Mouse (Mus musculus) limb, embryonic 14.5 days (tissue): ENCODE data around the gene Ggta1. TPM values are rescaled to one million over a fixed set of nuclear protein-coding genes. Genes with fewer than 3 reads are reported as not detected.

Experiments used
- ATAC-seq: fragments of 200-750 bp; cut with Nextera tagmentation; 2 replicates; pipeline ENCODE4 v1.8.0; 2017; ENCODE audit warnings: low read depth, moderate number of reproducible peaks, moderate TSS enrichment; ENCODE audit not compliant: low FRiP score
- DNase-seq: peaks from one replicate; pipeline ENCODE4 v3.0.0-alpha.2; 2015; ENCODE audit warnings: low spot score
- H3K27ac ChIP-seq: fragments of 300-500 bp; sonication (generic); replicated peaks from 2 replicates; pipeline ENCODE4 v1.5.1; 2014; ENCODE audit warnings: low read depth, mild to moderate bottlenecking, low read length, moderate library complexity, mixed read lengths
- H3K27me3 ChIP-seq: fragments of 300-500 bp; sonication (generic); 2 replicates; pipeline ENCODE4 v1.6.1; 2014; ENCODE audit warnings: low read length, mixed read lengths; ENCODE audit not compliant: control insufficient read depth, insufficient read depth
- H3K36me3 ChIP-seq: fragments of 300-500 bp; sonication (generic); 2 replicates; pipeline ENCODE4 v1.6.1; 2014; ENCODE audit warnings: mild to moderate bottlenecking, low read length, moderate library complexity, mixed read lengths; ENCODE audit not compliant: control insufficient read depth, insufficient read depth
- H3K4me1 ChIP-seq: fragments of 300-500 bp; sonication (generic); 2 replicates; pipeline ENCODE4 v1.6.1; 2014; ENCODE audit warnings: antibody characterized with exemption, low read length, mixed read lengths; ENCODE audit not compliant: control insufficient read depth, insufficient read depth
- H3K4me2 ChIP-seq: fragments of 300-500 bp; sonication (generic); replicated peaks from 2 replicates; pipeline ENCODE4 v1.6.1; 2014; ENCODE audit warnings: low read depth, mild to moderate bottlenecking, low read length, moderate library complexity; ENCODE audit not compliant: severe bottlenecking
- H3K4me3 ChIP-seq: fragments of 300-500 bp; sonication (generic); replicated peaks from 2 replicates; pipeline ENCODE4 v1.5.1; 2014; ENCODE audit warnings: low read length
- H3K9ac ChIP-seq: fragments of 300-500 bp; sonication (generic); 2 replicates; pipeline ENCODE4 v1.6.1; 2014; ENCODE audit warnings: mild to moderate bottlenecking, low read depth, low read length, moderate library complexity; ENCODE audit not compliant: severe bottlenecking
- H3K9me3 ChIP-seq: fragments of 300-500 bp; sonication (generic); 2 replicates; pipeline ENCODE4 v1.6.1; 2016; ENCODE audit warnings: low read length; ENCODE audit not compliant: control insufficient read depth
- POLR2A ChIP-seq: fragments of 200-500 bp; IDR thresholded peaks from 2 replicates; pipeline ENCODE4 v1.8.0; 2012; ENCODE audit warnings: inconsistent platforms, mild to moderate bottlenecking, moderate library complexity, borderline replicate concordance; ENCODE audit not compliant: insufficient read depth, insufficient read length; ENCODE audit errors: extremely low read depth
- WGBS: fragments of 180-500 bp; shearing (Covaris S2); extraction: QIAGEN DNeasy Blood & Tissue Kit; methylation state at CpG from one replicate; pipeline ENCODE4 v1.1.7; 2014; 5-methylcytosine and 5-hydroxymethylcytosine counted together
- polyA plus RNA-seq, 2 experiments: library from polyadenylated mRNA; depleted of rRNA in 1 of 2; stranded (reverse) in 1 of 2; unstranded in 1 of 2; fragments of >200 nt; fragmentation: Nextera tagmentation in 1 of 2; extraction: Ambion mirVana in 1 of 2; gene quantifications; 2 replicates each; pipeline versions ENCODE4 v1.2.1 to v1.2.3; 2012 to 2014

Gene Ggta1
- polyA plus RNA-seq, 2 experiments = 27.4 to 36.1 TPM

DNA sequence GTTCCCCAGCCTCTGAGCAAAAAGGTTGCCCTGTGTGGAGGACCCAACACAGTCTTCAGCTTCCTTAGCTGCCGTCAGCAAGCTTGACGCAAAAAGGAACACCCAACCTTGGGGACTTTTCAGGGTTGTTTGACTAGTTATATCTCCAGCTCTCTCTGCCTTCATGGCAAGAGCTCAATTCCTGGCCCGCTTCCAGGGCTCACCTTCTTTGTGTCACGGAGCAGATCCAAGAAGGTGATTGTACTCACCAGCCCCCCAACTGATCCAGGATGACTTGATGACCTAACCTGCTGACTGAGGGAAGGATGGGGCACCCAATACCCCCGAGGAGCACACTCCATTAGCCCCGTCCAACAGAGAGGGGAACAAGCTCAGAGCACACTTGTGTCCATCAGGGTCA is 21.0 kb downstream of the Ggta1 start:
- Histone ChIP-seq H3K4me2 (no peak overlapping the region), H3K27me3 (no peaks in the 10 kb centered on the region), H3K9ac (no peak overlapping the region), H3K9me3 (no peaks in the 10 kb centered on the region), H3K4me3 (no peak overlapping the region), H3K27ac (no peak overlapping the region), H3K4me1 (peaks cover 44% of the 10 kb centered on the region), H3K36me3 (no peaks in the 10 kb centered on the region)
- ATAC-seq (no peak), DNase-seq (no peak)
- TF ChIP-seq POLR2A = no peak
- 74% methylated on average over 6 of the region's 6 CpGs for WGBS

DNA sequence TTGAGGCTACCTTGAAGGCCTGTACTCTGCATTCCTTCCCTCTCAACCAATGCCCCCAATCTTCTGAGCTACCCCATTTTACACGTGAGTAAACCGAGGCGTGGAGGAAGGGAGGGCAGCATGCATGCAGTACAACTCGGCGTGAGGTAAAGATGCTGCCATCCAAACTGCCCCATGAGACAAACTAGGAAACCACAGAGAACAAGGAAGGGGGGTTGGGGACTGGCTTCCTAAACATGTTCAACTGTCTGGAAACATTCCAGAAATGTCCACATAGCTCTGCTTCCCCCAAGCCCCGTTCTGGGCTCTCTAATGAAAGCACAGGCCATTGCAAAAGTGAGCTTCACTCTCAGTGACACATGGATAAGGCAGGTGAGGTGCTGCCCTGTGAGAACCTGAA is 21.6 kb downstream of the Ggta1 start:
- ATAC-seq (no peak), DNase-seq (no peak)
- H3K4me2 ChIP-seq = no peak overlapping the region
- H3K9ac ChIP-seq = no peak overlapping the region
- no peaks in the 10 kb centered on the region for H3K9me3 ChIP-seq
- H3K4me3 ChIP-seq = no peak overlapping the region
- 78% methylated on average over 6 of the region's 6 CpGs for WGBS
- H3K27ac ChIP-seq = no peak overlapping the region
- H3K36me3 ChIP-seq = no peaks in the 10 kb centered on the region
- H3K27me3 ChIP-seq = no peaks in the 10 kb centered on the region
- H3K4me1 ChIP-seq = peaks cover 39% of the 10 kb centered on the region
- TF ChIP-seq POLR2A = no peak

- no peak for ATAC-seq
- WGBS = 60% methylated on average over 3 of the region's 3 CpGs
- Histone ChIP-seq H3K36me3 (no peaks in the 10 kb centered on the region), H3K9me3 (no peaks in the 10 kb centered on the region), H3K27ac (no peak overlapping the region), H3K4me3 (no peak overlapping the region), H3K4me2 (no peak overlapping the region), H3K9ac (no peak overlapping the region), H3K27me3 (no peaks in the 10 kb centered on the region), H3K4me1 (peaks cover 37% of the 10 kb centered on the region)
- no peak for TF ChIP-seq POLR2A
- DNase-seq = no peak
Observed at GRCm38 (mm10) chr2:35440480-35440879, 22.6 kb downstream of the Ggta1 start.

GRCm38 (mm10) chr2:35437796-35438195 is 25.2 kb downstream of the Ggta1 start:
- Histone ChIP-seq H3K4me2 (no peak overlapping the region), H3K9me3 (no peaks in the 10 kb centered on the region), H3K9ac (no peak overlapping the region), H3K36me3 (no peaks in the 10 kb centered on the region), H3K4me3 (no peak overlapping the region), H3K27ac (no peak overlapping the region), H3K27me3 (no peaks in the 10 kb centered on the region), H3K4me1 (peaks cover 35% of the 10 kb centered on the region)
- DNase-seq (no peak), ATAC-seq (no peak)
- 83% methylated on average over 2 of the region's 2 CpGs for WGBS
- no peak for TF ChIP-seq POLR2A

DNA sequence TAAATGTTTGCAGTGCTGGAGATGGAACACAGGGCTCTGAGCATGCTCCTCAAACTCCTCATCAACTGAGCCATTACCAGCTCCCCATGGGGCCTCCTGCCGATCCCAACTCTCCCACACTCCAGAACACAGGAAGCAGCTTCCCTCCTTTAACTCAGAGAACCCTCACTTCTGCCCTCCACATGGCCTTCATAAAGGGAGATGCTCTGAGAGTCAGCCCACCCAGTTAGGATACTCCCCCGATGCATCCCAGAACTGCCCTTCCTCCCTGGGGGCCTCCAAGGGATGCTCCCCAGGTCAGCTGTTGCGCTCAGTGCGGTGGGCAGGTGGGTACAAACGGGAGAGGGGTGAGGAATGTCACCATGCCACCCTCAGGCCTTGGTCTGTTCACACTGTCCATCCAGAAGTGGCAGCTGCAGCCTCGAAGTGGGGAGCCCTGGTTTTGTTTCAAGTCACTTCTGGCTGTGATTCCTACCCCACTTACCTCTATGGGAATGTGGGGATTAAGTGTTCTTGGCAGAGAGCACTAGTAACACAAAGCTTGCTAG is 28.4 kb downstream of the Ggta1 start:
- no peaks in the 10 kb centered on the region for H3K36me3 ChIP-seq
- H3K9me3 ChIP-seq = no peaks in the 10 kb centered on the region
- no peak overlapping the region for H3K4me2 ChIP-seq
- H3K27me3 ChIP-seq = no peaks in the 10 kb centered on the region
- no peak overlapping the region for H3K9ac ChIP-seq
- TF ChIP-seq POLR2A = no peak
- no peak overlapping the region for H3K27ac ChIP-seq
- ATAC-seq (peak; percentile 18; the same call in 1 of the 2 replicates), DNase-seq (no peak)
- peaks cover 26% of the 10 kb centered on the region for H3K4me1 ChIP-seq
- WGBS = 61% methylated on average over 6 of the region's 6 CpGs
- H3K4me3 ChIP-seq = no peak overlapping the region

- no peak overlapping the region for H3K9ac ChIP-seq
- H3K27me3 ChIP-seq = no peaks in the 10 kb centered on the region
- peaks cover 26% of the 10 kb centered on the region for H3K4me1 ChIP-seq
- no peak overlapping the region for H3K4me2 ChIP-seq
- H3K4me3 ChIP-seq = no peak overlapping the region
- no peak for TF ChIP-seq POLR2A
- no peaks in the 10 kb centered on the region for H3K9me3 ChIP-seq
- DNase-seq (no peak), ATAC-seq (no peak)
- H3K36me3 ChIP-seq = no peaks in the 10 kb centered on the region
- H3K27ac ChIP-seq = no peak overlapping the region
- WGBS = 62% methylated on average over 4 of the region's 4 CpGs
Observed at GRCm38 (mm10) chr2:35433428-35433827, 29.6 kb downstream of the Ggta1 start.
